Mouse (Mus musculus) testis, adult 2 months (tissue): ENCODE results near the gene Inpp5f.

Experiments used
- CTCF ChIP-seq: fragments of 200-500 bp; IDR thresholded peaks from 2 replicates; pipeline ENCODE4 v1.5.1; 2012; ENCODE audit warnings: low read depth, mild to moderate bottlenecking, inconsistent platforms, low read length, moderate library complexity; ENCODE audit not compliant: control insufficient read depth, insufficient read depth, insufficient replicate concordance
- POLR2A ChIP-seq: fragments of 200-500 bp; IDR thresholded peaks from 2 replicates; pipeline ENCODE4 v1.6.1; 2012; ENCODE audit warnings: low read depth, mild to moderate bottlenecking, inconsistent platforms, low read length, moderate library complexity; ENCODE audit not compliant: control insufficient read depth

GRCm38 (mm10) chr7:128579381-128579780, 31.7 kb upstream of the Inpp5f start:
- TF ChIP-seq CTCF = no peak
- no peak for TF ChIP-seq POLR2A
